Mouse (Mus musculus): ENCODE measurements at regions not wholly inside any gene's neighbourhood (a gene's known extent, or its start where the extent isn't known, plus 50 kb on each side); places are given as distances from the start of the nearest gene placed in this dataset.

GRCm38 (mm10) chr6:140337897-140338749 is 85.7 kb upstream of the Plekha5 start:
- intact Hi-C loops (cut with DNase I): no loop called here
- DNase-seq: peak; percentile 22
- Histone ChIP-seq H3K4me3 (peak overlapping the region; percentile 62), H3K27ac (0 out of 2 replicates have a peak overlapping the region, but pooled peaks have one; percentile 24)
- TF ChIP-seq CTCF (IDR thresholded peaks at IDR 0.05): no peak

GRCm38 (mm10) chr6:140337083-140337491 is 86.8 kb upstream of the Plekha5 start:
- TF ChIP-seq CTCF (IDR thresholded peaks at IDR 0.05): no peak
- Histone ChIP-seq H3K4me3 (no peak overlapping the region), H3K27ac (peak overlapping the region; percentile 48; the same call in 1 of the 2 replicates)
- no peak for DNase-seq
- intact Hi-C loops (cut with DNase I): no loop called here

- peak overlapping the region; percentile 48 for H3K27ac ChIP-seq
- intact Hi-C loops (cut with DNase I): no loop called here
Observed at GRCm38 (mm10) chr6:140336414-140336941, 87.4 kb upstream of the Plekha5 start.

GRCm38 (mm10) chr6:140333397-140333796 is 90.5 kb upstream of the Plekha5 start:
- TF ChIP-seq CTCF (IDR thresholded peaks at IDR 0.05): no peak
- DNase-seq: no peak
- Histone ChIP-seq H3K4me3 (no peak overlapping the region), H3K27ac (no peak overlapping the region)
- intact Hi-C loops (cut with DNase I): no loop called here

More at GRCm38 (mm10) chr6:140336414-140336941, 87.4 kb upstream of the Plekha5 start:
- TF ChIP-seq CTCF (IDR thresholded peaks at IDR 0.05): no peak
- no peak for DNase-seq
- H3K4me3 ChIP-seq: peak overlapping the region; percentile 23

GRCm38 (mm10) chr6:140308641-140309040 is 115.2 kb upstream of the Plekha5 start:
- intact Hi-C loops (cut with DNase I): no loop called here

GRCm38 (mm10) chr6:140306811-140307558 is 116.9 kb upstream of the Plekha5 start:
- DNase-seq: no peak
- intact Hi-C loops (cut with DNase I): no loop called here
- Histone ChIP-seq H3K4me3 (no peak overlapping the region), H3K27ac (no peak overlapping the region)
- TF ChIP-seq CTCF (IDR thresholded peaks at IDR 0.05): no peak

More at GRCm38 (mm10) chr6:140308641-140309040, 115.2 kb upstream of the Plekha5 start:
- no peak for TF ChIP-seq CTCF (IDR thresholded peaks at IDR 0.05)
- Histone ChIP-seq H3K4me3 (no peak overlapping the region), H3K27ac (no peak overlapping the region)
- DNase-seq: no peak

GRCm38 (mm10) chr6:140304105-140304504 is 119.7 kb upstream of the Plekha5 start:
- no peak for TF ChIP-seq CTCF (IDR thresholded peaks at IDR 0.05)
- intact Hi-C loops (cut with DNase I): no loop called here
- no peak overlapping the region for H3K27ac ChIP-seq
- H3K4me3 ChIP-seq: no peak overlapping the region
- no peak for DNase-seq

GRCm38 (mm10) chr6:140300470-140301145 is 123.2 kb upstream of the Plekha5 start:
- Histone ChIP-seq H3K4me3 (no peak overlapping the region), H3K27ac (no peak overlapping the region)
- peak; percentile 69 for DNase-seq
- TF ChIP-seq CTCF (IDR thresholded peaks at IDR 0.05): no peak
- intact Hi-C loops (cut with DNase I): no loop called here

- DNase-seq: no peak
- H3K27ac ChIP-seq: no peak overlapping the region
- intact Hi-C loops (cut with DNase I): no loop called here
- H3K4me3 ChIP-seq: no peak overlapping the region
- no peak for TF ChIP-seq CTCF (IDR thresholded peaks at IDR 0.05)
Observed at GRCm38 (mm10) chr6:140299653-140300052, 124.2 kb upstream of the Plekha5 start.

GRCm38 (mm10) chr6:140297969-140298554 is 125.8 kb upstream of the Plekha5 start:
- intact Hi-C loops (cut with DNase I): no loop called here
- no peak for DNase-seq
- H3K27ac ChIP-seq: no peak overlapping the region
- no peak overlapping the region for H3K4me3 ChIP-seq
- no peak for TF ChIP-seq CTCF (IDR thresholded peaks at IDR 0.05)

- no peak overlapping the region for H3K4me3 ChIP-seq
- no peak for TF ChIP-seq CTCF (IDR thresholded peaks at IDR 0.05)
- DNase-seq: no peak
- H3K27ac ChIP-seq: no peak overlapping the region
- intact Hi-C loops (cut with DNase I): no loop called here
Observed at GRCm38 (mm10) chr6:140297561-140297960, 126.3 kb upstream of the Plekha5 start.

- H3K27ac ChIP-seq: no peak overlapping the region
- no peak for TF ChIP-seq CTCF (IDR thresholded peaks at IDR 0.05)
- intact Hi-C loops (cut with DNase I): no loop called here
- H3K4me3 ChIP-seq: peak overlapping the region; percentile 49
- no peak for DNase-seq
Observed at GRCm38 (mm10) chr6:140290109-140290508, 133.7 kb upstream of the Plekha5 start.

Measured in gastrocnemius, adult 2 months (tissue).